Mouse (Mus musculus) midbrain, embryonic 16.5 days (tissue): ENCODE results near the gene N4bp2l2. TPM values are rescaled to one million over a fixed set of nuclear protein-coding genes. Genes with fewer than 3 reads are reported as not detected.
A peak's percentile ranks its signal among the peaks of the same experiment; 100 is the strongest.

Experiments used
- ATAC-seq: fragments of 200-750 bp; cut with Nextera tagmentation; 2 replicates; pipeline ENCODE4 v1.8.0; 2017; ENCODE audit warnings: moderate TSS enrichment
- H3K27ac ChIP-seq: fragments of 300-500 bp; sonication (generic); 2 replicates; pipeline ENCODE4 v1.5.1; 2014; ENCODE audit warnings: mild to moderate bottlenecking, low read length, mixed read lengths
- H3K27me3 ChIP-seq: fragments of 300-500 bp; sonication (generic); 2 replicates; pipeline ENCODE4 v1.6.1; 2014; ENCODE audit warnings: low read depth, low read length, mixed read lengths; ENCODE audit not compliant: control insufficient read depth, insufficient read depth
- H3K36me3 ChIP-seq: fragments of 300-500 bp; sonication (generic); 2 replicates; pipeline ENCODE4 v1.6.1; 2014; ENCODE audit warnings: mild to moderate bottlenecking, low read length, moderate library complexity, mixed read lengths; ENCODE audit not compliant: control insufficient read depth, insufficient read depth
- H3K4me1 ChIP-seq: fragments of 300-500 bp; sonication (generic); 2 replicates; pipeline ENCODE4 v1.6.1; 2014; ENCODE audit warnings: mild to moderate bottlenecking, low read length, mixed read lengths; ENCODE audit not compliant: control insufficient read depth, insufficient read depth
- H3K4me2 ChIP-seq: fragments of 300-500 bp; sonication (generic); 2 replicates; pipeline ENCODE4 v1.6.1; 2014; ENCODE audit warnings: mild to moderate bottlenecking, low read length, mixed read lengths
- H3K4me3 ChIP-seq: fragments of 300-500 bp; sonication (generic); 2 replicates; pipeline ENCODE4 v1.5.1; 2014; ENCODE audit warnings: low read depth, mild to moderate bottlenecking, low read length, moderate library complexity, mixed read lengths
- H3K9ac ChIP-seq: fragments of 300-500 bp; sonication (generic); 2 replicates; pipeline ENCODE4 v1.6.1; 2014; ENCODE audit warnings: low read depth, low read length, mixed read lengths
- H3K9me3 ChIP-seq: fragments of 300-500 bp; sonication (generic); replicated peaks from 2 replicates; pipeline ENCODE4 v1.6.1; 2014; ENCODE audit warnings: mild to moderate bottlenecking, low read length, mixed read lengths; ENCODE audit not compliant: control insufficient read depth, poor library complexity, severe bottlenecking
- WGBS: fragments of 180-500 bp; shearing (Covaris S2); extraction: QIAGEN DNeasy Blood & Tissue Kit; methylation state at CpG from one replicate; pipeline ENCODE4 v1.1.7; 2014; 5-methylcytosine and 5-hydroxymethylcytosine counted together
- polyA plus RNA-seq: library from polyadenylated mRNA; unstranded; fragments of >200 nt; fragmentation: Nextera tagmentation; extraction: Ambion mirVana; gene quantifications from 2 replicates; pipeline ENCODE4 v1.2.1, GENCODE M21; 2015

N4bp2l2 gene
- polyA plus RNA-seq, 1 experiment from 2014 or later, result 25.7 TPM

GRCm38 (mm10) chr5:150597088-150597487 lies 68.9 kb downstream of the N4bp2l2 start, which contains the start of gene N4bp2l1:
Gene N4bp2l1 (minus strand): TSS chr5:150597188.
- peaks cover 5% of the 10 kb centered on the region; the same call in 1 of the 2 replicates for H3K27me3 ChIP-seq
- no peak within 1 kb of the TSS for H3K27ac ChIP-seq
- H3K9me3 ChIP-seq, result no peaks in the 10 kb centered on the region
- WGBS, result 90% methylated on average over 7 of the region's 7 CpGs
- no peak within 1 kb of the TSS for H3K4me2 ChIP-seq
- no peak within 1 kb of the TSS for H3K9ac ChIP-seq
- no peak for ATAC-seq
- no peaks in the 10 kb centered on the region for H3K36me3 ChIP-seq
- peaks cover 16% of the 10 kb centered on the region for H3K4me1 ChIP-seq
- no peak within 1 kb of the TSS for H3K4me3 ChIP-seq

GRCm38 (mm10) chr5:150595366-150596016 lies 70.5 kb downstream of the N4bp2l2 start:
- Histone ChIP-seq H3K9me3 (no peaks in the 10 kb centered on the region), H3K9ac (no peak overlapping the region), H3K4me3 (no peak overlapping the region), H3K27me3 (peaks cover 7% of the 10 kb centered on the region; the same call in 1 of the 2 replicates), H3K27ac (no peak overlapping the region), H3K4me2 (no peak overlapping the region), H3K4me1 (peaks cover 7% of the 10 kb centered on the region), H3K36me3 (no peaks in the 10 kb centered on the region)
- 53% methylated on average over 11 of the region's 11 CpGs for WGBS
- no peak for ATAC-seq

- H3K36me3 ChIP-seq, result no peaks in the 10 kb centered on the region
- WGBS, result 7% methylated on average over 17 of the region's 17 CpGs
- H3K4me1 ChIP-seq, result peaks cover 7% of the 10 kb centered on the region
- ATAC-seq, result peak; percentile 67
- peak overlapping the region; percentile 81 for H3K4me2 ChIP-seq
- peak overlapping the region; percentile 90 for H3K4me3 ChIP-seq
- H3K27ac ChIP-seq, result peak overlapping the region; percentile 69; the same call in 1 of the 2 replicates
- H3K9me3 ChIP-seq, result no peaks in the 10 kb centered on the region
- H3K9ac ChIP-seq, result peak overlapping the region; percentile 82
- peaks cover 7% of the 10 kb centered on the region; the same call in 1 of the 2 replicates for H3K27me3 ChIP-seq
Measured at GRCm38 (mm10) chr5:150594649-150595339, 71.2 kb downstream of the N4bp2l2 start.

GRCm38 (mm10) chr5:150593756-150594648 lies 72.0 kb downstream of the N4bp2l2 start:
- peaks cover 7% of the 10 kb centered on the region for H3K4me1 ChIP-seq
- 1% methylated on average over 87 of the region's 102 CpGs for WGBS
- H3K9me3 ChIP-seq, result no peaks in the 10 kb centered on the region
- H3K4me2 ChIP-seq, result peak overlapping the region; percentile 81
- H3K27ac ChIP-seq, result peak overlapping the region; percentile 69
- peak; percentile 82 for ATAC-seq
- H3K27me3 ChIP-seq, result peaks cover 7% of the 10 kb centered on the region; the same call in 1 of the 2 replicates
- peak overlapping the region; percentile 82 for H3K9ac ChIP-seq
- H3K36me3 ChIP-seq, result no peaks in the 10 kb centered on the region
- H3K4me3 ChIP-seq, result peak overlapping the region; percentile 90

GRCm38 (mm10) chr5:150592904-150593755 lies 72.9 kb downstream of the N4bp2l2 start:
- peak overlapping the region; percentile 81 for H3K4me2 ChIP-seq
- peak overlapping the region; percentile 82 for H3K9ac ChIP-seq
- H3K36me3 ChIP-seq, result no peaks in the 10 kb centered on the region
- peak overlapping the region; percentile 69; the same call in 1 of the 2 replicates for H3K27ac ChIP-seq
- peak overlapping the region; percentile 90 for H3K4me3 ChIP-seq
- H3K4me1 ChIP-seq, result peaks cover 7% of the 10 kb centered on the region
- ATAC-seq, result peak; percentile 64
- peaks cover 7% of the 10 kb centered on the region; the same call in 1 of the 2 replicates for H3K27me3 ChIP-seq
- WGBS, result 13% methylated on average over 32 of the region's 40 CpGs
- no peaks in the 10 kb centered on the region for H3K9me3 ChIP-seq

- H3K27me3 ChIP-seq, result peaks cover 7% of the 10 kb centered on the region; the same call in 1 of the 2 replicates
- H3K4me3 ChIP-seq, result peak overlapping the region; percentile 90
- no peak overlapping the region for H3K27ac ChIP-seq
- H3K36me3 ChIP-seq, result no peaks in the 10 kb centered on the region
- H3K9me3 ChIP-seq, result no peaks in the 10 kb centered on the region
- peak overlapping the region; percentile 81 for H3K4me2 ChIP-seq
- peaks cover 7% of the 10 kb centered on the region for H3K4me1 ChIP-seq
- WGBS, result 73% methylated on average over 13 of the region's 13 CpGs
- H3K9ac ChIP-seq, result 0 out of 2 replicates have a peak overlapping the region, but pooled peaks have one; percentile 82
- ATAC-seq, result no peak
Measured at GRCm38 (mm10) chr5:150592186-150592903, 73.6 kb downstream of the N4bp2l2 start.

GRCm38 (mm10) chr5:150589945-150590344 lies 76.0 kb downstream of the N4bp2l2 start:
- WGBS, result 79% methylated on average over 2 of the region's 2 CpGs
- H3K9ac ChIP-seq, result no peak overlapping the region
- no peaks in the 10 kb centered on the region for H3K36me3 ChIP-seq
- H3K4me2 ChIP-seq, result no peak overlapping the region
- ATAC-seq, result no peak
- H3K4me1 ChIP-seq, result peaks cover 6% of the 10 kb centered on the region
- no peak overlapping the region for H3K4me3 ChIP-seq
- no peaks in the 10 kb centered on the region for H3K9me3 ChIP-seq
- H3K27me3 ChIP-seq, result 0 out of 2 replicates have a peak, but pooled peaks cover 5% of the 10 kb centered on the region
- H3K27ac ChIP-seq, result no peak overlapping the region
